Mouse (Mus musculus) cerebellum, postnatal 10 days (tissue): ENCODE results near the gene Hnrnpll.

ENCODE experiments used
- DNase-seq, 2 experiments: peaks; one replicate each; pipeline ENCODE4 v3.0.0; 2021; ENCODE audit warnings: mixed read lengths in 2 of 2

Gene Hnrnpll

GRCm38 (mm10) chr17:79995091-79995691 lies 66.9 kb downstream of the Hnrnpll start:
- peak; percentile 80 to 83 for DNase-seq

- no peak for DNase-seq
These were observed 70.0 kb downstream of the Hnrnpll start for GRCm38 (mm10) chr17:79992114-79992513.

DNA sequence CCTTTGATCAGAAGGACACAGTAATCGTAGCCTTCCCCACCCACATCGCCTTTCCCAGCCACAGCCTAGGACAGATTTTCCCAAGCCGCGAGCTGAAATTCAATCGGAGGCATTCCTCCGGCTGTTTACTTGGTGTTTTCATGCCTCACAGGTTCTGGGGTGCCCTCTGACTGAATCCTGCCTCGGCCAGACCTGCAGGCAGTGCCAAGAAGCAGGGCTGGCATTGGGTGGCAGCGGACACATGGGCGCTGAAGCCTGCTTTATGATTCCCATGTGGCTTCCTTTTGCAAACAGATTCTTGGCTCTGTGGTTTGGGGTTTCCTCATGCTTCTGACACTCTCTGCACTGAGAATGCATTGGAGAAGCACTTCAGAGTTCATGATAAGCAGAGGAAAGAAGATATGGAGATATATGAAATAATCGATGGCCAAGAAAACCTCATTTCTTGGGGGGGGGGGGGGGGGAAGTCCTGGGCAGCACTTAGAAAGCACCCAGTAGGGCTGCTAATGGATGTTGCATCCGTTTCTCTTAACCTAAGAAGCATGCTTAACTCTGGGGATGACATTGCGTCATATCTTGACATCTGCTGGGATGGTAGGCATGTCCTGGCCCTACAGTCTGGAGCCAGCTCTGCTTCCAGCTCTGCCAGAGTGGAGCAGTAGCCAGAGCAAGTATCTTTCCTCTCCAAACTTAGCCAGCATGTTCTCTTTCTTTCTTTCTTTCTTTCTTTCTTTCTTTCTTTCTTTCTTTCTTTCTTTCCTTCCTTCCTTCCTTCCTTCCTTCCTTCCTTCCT lies 70.8 kb downstream of the Hnrnpll start:
- peak; percentile 23 to 35 for DNase-seq

- no peak for DNase-seq
These were observed 72.0 kb downstream of the Hnrnpll start for GRCm38 (mm10) chr17:79990161-79990560.

DNA sequence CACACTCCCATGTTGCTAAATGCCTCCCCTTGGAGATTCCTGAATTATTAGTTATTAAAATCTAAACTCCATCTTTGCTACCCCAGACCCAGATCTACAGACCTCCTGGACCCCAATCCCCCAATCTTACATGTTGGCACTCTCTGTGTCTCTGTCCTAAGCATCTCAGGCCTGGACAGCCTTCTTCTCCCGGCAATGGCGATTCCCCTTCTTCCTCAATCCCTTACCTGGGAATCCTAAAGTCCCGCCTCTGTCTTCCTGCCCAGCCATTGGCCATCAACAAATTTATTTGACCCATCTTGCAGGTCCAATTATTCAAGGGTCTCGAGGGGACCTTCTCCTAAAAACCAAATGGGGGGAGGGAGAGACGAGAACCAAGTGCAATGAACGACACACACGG lies 77.7 kb downstream of the Hnrnpll start:
- no peak for DNase-seq

DNA sequence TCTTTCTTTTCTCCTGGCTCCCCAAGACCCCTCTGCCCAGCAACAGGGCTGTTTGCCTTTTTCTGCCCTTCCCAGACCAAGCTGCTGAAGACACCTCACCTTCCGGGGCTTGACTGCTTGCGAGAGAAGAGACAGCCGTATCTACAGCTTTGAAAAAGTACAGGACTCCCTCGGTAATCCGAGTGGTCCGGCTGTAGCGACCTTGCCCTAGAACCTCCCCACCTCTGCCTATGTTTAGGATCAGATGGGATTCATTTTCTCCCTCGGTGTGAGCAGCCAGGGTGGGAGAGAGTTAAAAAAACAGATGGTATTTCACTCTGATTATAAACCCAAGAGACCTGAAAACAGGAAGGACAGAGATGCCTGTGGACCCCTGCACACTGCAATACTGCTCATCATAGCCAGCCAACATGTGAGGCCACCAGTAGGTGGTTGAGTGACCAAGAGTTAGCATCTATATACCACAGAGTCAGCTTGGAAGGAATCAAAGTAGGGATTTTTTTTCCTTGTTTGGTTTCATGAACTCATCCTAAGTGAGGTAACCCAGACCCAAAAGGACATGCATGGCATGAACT lies 79.1 kb downstream of the Hnrnpll start:
- no peak for DNase-seq

GRCm38 (mm10) chr17:79982548-79982947 lies 79.6 kb downstream of the Hnrnpll start:
- DNase-seq: no peak

- DNase-seq: no peak
These were observed 80.2 kb downstream of the Hnrnpll start for GRCm38 (mm10) chr17:79981758-79982481.

DNA sequence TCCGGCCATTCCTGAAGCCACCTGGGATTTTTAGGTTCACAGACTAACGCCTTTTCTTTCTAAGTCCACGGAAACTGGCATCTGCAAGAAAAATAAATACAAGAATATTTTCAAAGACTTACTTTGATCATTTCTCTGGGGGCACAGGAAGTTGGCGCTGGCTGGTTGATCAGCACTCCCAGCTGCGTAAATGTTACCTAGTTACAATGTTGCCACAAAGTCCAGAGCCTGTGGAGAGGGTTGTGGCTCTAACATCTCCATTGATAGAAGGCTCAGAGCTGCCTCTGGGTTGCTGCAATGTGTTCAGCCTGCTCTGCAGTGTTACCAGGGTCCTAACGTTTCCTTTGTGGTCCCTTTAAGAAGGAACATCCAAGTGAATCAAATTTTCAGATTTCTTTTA lies 80.8 kb downstream of the Hnrnpll start:
- no peak for DNase-seq

- peak in 1 of 2 experiments; percentile 49 for DNase-seq
These were observed 81.6 kb downstream of the Hnrnpll start for GRCm38 (mm10) chr17:79980421-79981120.
